Mouse (Mus musculus) 416B (cell line): ENCODE measurements around the gene Ide.

Source experiments
- DNase-seq: peaks from one replicate; pipeline ENCODE4 v3.0.0; 2011; ENCODE audit warnings: low read depth

Gene Ide

DNA sequence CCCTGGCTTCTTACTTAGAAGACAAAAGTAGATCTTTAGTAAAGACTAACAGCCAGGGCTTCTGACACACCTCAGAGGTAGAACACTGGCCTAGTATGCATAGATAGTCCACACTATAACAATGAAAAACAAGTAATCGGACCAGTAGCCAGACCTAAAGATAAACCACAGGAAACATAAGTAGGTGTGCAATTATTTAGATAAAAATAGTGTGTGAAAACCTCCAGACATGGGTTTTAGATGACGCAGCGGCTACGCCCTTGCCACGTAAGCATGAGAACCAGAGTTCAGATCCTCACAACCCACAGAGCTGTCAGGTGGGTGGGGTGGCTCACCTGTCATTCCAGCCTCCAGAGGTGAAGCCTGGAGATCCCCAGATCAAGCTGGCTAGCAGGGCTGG lies 4.3 kb downstream of the Ide start:
- DNase-seq, result peak; percentile 59

DNA sequence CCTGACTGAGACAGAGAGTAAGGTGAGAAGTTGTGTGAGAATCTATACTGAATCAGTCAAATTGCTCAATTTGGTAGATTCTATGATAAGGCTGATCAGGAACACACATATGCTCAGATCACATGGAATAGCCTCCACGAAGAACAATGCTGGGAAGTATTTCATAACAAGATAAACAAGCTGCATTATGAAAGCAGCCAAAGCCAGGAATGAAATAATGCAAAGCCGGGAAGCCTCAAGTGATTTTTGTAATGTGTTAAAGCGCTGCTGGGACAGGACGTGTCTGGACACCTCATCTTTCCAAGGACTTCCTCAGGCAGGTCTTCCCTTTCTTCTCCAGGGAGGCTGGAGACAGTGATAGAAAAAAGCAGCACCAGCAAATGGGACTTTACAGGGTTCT lies 4.9 kb downstream of the Ide start:
- no peak for DNase-seq

GRCm38 (mm10) chr19:37327216-37327615 lies 10.4 kb downstream of the Ide start:
- no peak for DNase-seq

- no peak for DNase-seq
Observed at GRCm38 (mm10) chr19:37323566-37323965, 14.1 kb downstream of the Ide start.

- DNase-seq, result no peak
Observed at GRCm38 (mm10) chr19:37320802-37321619, 16.6 kb downstream of the Ide start.

- DNase-seq, result no peak
Observed at GRCm38 (mm10) chr19:37317359-37317758, 20.3 kb downstream of the Ide start.

- no peak for DNase-seq
Observed at GRCm38 (mm10) chr19:37315091-37315490, 22.6 kb downstream of the Ide start.

GRCm38 (mm10) chr19:37311426-37311825 lies 26.2 kb downstream of the Ide start:
- no peak for DNase-seq

DNA sequence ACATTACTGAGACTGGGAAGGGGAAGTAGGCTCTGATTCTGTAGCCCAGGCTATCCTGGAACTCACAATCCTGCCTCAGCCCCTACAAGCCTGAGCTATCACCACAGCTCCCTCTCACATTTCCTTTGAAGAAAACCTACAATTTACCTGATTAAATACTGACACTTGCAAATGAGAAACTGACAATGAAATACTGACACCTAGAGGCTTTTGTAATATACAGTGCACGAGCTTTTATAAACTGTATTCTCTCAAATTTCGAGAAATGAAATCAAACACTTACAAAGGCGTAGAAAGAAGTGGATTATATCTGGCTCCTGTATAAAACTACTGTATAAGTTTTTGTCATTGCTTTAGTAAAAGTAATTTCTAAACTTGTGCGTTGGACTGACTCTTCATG lies 27.5 kb downstream of the Ide start:
- peak; percentile 12 for DNase-seq

GRCm38 (mm10) chr19:37308941-37309340 lies 28.7 kb downstream of the Ide start:
- DNase-seq, result no peak

DNA sequence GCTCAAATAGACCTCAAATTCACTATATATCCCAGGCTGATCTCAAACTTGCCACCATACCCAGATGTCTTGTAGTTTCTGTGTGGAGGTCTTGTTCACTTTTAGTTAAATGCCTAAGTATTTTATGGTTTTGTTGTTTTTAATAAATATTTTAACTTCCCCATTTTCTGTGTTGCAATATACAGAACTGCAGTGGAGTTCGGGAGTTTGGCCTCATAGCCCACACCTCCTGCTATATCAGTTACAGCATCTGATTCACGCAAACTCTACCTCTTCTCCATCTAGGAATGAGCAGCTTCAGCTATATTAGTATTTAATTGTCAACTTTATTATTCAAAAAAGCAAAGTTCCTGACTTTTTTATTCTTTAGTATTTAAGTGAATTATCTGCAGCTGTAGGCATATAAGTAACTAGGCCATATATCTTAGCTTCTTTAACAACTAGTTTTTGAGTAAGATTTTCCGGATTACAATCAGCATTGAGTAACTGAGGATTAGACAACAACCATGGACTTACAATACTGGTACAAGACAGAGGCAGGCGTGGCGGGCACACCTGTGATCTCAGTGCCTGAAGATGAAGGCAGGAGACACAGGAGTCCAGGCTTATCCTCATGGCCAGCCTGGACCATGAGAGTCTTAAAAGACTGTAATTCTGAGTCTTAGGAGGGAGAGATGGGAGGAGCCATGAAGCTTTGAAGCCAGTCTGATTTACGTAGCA lies 29.7 kb downstream of the Ide start:
- DNase-seq, result peak; percentile 33

GRCm38 (mm10) chr19:37306176-37306575 lies 31.5 kb downstream of the Ide start:
- DNase-seq, result no peak

DNA sequence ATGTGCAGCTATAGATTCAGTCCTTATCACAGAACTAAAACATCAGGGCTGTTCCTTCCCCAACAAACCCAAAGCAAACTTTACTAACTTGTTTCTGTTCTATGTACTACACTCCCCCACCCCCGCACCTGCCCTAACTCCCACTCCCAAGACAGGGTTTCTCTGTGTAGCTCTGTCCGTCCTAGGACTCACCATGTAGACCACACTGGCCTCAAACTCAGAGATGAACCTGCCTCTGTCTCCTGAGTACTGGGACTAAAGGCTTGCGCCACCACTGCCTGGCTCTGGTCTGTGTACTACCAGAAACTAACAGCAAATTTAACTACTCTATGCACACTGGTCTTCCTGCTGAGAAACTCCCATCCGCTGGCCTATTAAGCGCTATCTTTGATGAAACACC lies 32.8 kb downstream of the Ide start:
- no peak for DNase-seq

GRCm38 (mm10) chr19:37304006-37304405 lies 33.6 kb downstream of the Ide start:
- DNase-seq, result no peak

- DNase-seq, result peak; percentile 28
Observed at GRCm38 (mm10) chr19:37301733-37302132, 35.9 kb downstream of the Ide start.

- DNase-seq, result no peak
Observed at GRCm38 (mm10) chr19:37291676-37292075, 46.0 kb downstream of the Ide start.

GRCm38 (mm10) chr19:37290906-37291305 lies 46.7 kb downstream of the Ide start:
- no peak for DNase-seq

GRCm38 (mm10) chr19:37284775-37285174 lies 52.9 kb downstream of the Ide start:
- DNase-seq, result no peak

DNA sequence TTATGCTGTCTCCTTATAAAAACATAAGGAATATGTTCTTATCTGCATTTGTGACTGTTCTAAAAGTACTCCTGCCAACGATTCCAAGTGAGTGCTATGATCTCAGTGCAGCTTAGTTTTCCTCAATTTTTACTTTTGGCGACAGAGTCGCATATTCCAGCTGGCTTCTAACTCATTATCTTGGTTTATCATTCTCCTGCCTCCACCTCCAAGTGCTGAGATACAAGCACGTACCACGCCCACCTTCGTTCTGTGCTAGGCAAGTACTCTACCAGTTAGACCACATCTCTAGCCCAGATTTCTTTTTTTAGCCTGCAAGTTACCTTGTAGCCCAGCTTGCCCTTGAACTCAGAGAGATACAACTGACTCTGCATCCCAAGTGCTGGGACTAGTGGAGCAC lies 54.5 kb downstream of the Ide start:
- no peak for DNase-seq

DNA sequence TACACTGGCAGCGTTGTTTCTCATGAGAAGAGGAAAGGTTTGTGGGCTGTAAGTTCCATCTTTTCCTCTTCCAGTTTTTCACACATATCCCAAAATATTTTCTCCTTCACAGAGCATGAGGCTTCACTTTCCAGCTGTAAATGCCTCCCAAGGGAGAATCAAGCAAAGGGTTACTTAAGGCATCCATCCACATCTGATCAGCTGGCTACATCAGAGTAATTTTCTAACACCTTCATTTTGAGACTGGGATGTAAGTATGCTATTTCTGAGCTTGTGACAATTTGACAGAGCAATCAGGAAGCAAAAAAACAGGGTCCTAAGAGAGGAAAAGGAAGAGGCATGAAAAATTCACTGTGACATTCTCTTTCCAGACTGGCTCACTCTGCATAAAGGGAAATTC lies 55.9 kb downstream of the Ide start:
- DNase-seq, result no peak

DNA sequence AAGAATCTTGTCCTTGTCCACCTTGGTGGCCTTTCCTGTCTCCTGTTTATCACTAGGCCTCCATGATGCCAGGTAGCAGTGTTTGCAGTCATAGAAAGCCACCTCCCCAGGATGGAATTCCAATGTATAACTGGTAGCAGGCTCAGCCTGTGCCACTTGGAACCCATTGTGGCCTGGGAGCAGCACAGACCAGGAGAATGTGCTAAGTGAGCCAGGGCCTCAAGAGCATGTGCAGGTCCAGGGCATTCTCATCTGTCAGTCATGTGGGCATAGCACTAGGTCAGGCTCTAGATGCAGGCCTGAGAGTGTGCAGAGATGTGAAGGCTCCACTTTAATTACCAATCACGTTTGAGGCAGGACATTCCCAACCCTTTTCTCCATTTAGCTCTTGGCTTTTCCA lies 58.5 kb downstream of the Ide start:
- DNase-seq, result no peak

GRCm38 (mm10) chr19:37275555-37275954 lies 62.1 kb downstream of the Ide start:
- no peak for DNase-seq

DNA sequence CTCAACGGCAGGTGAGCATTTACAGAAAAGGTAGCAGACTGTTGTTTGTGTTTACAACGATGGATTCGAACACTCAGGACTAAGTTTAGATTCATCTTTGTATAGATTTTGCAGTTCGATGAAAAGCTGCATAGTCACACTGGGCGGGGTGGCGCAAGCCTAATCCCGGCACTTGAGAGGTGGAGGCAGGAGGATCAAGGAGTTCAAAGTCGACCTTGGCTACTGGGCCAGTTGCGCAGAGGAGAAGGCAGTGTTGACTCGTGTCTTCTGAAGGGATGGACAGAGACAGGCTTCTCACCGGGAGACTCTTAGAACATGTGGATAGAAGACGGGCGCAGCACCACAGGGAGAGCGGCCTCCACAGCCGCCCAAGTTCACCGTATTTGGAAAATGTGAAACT lies 68.5 kb downstream of the Ide start:
- no peak for DNase-seq
